Mouse (Mus musculus) heart, embryonic 11.5 days (tissue): ENCODE measurements around the gene Pnpla6. TPM values are rescaled to one million over a fixed set of nuclear protein-coding genes. Genes with fewer than 3 reads are reported as not detected.
A peak's percentile ranks its signal among the peaks of the same experiment; 100 is the strongest.

Experiments
- ATAC-seq: fragments of 200-750 bp; cut with Nextera tagmentation; replicated peaks from 2 replicates; pipeline ENCODE4 v1.8.0; 2017; ENCODE audit warnings: moderate library complexity; ENCODE audit not compliant: insufficient number of reproducible peaks, low FRiP score, low TSS enrichment
- H3K27ac ChIP-seq: fragments of 300-500 bp; sonication (generic); 2 replicates; pipeline ENCODE4 v1.5.1; 2014; ENCODE audit warnings: mild to moderate bottlenecking, low read depth, low read length
- H3K27me3 ChIP-seq: fragments of 300-500 bp; sonication (generic); 2 replicates; pipeline ENCODE4 v1.6.1; 2014; ENCODE audit warnings: mild to moderate bottlenecking, low read length, mixed read lengths; ENCODE audit not compliant: control insufficient read depth, insufficient read depth
- H3K36me3 ChIP-seq: fragments of 300-500 bp; sonication (generic); 2 replicates; pipeline ENCODE4 v1.6.1; 2014; ENCODE audit warnings: mild to moderate bottlenecking, low read length, moderate library complexity, mixed read lengths; ENCODE audit not compliant: control insufficient read depth, insufficient read depth
- H3K4me1 ChIP-seq: fragments of 300-500 bp; sonication (generic); 2 replicates; pipeline ENCODE4 v1.6.1; 2014; ENCODE audit warnings: low read length; ENCODE audit not compliant: control insufficient read depth, insufficient read depth
- H3K4me2 ChIP-seq: fragments of 300-500 bp; sonication (generic); 2 replicates; pipeline ENCODE4 v1.6.1; 2014; ENCODE audit warnings: mild to moderate bottlenecking, moderate library complexity
- H3K4me3 ChIP-seq: fragments of 300-500 bp; sonication (generic); 2 replicates; pipeline ENCODE4 v1.5.1; 2014; ENCODE audit warnings: low read depth, low read length
- H3K9ac ChIP-seq: fragments of 300-500 bp; sonication (generic); 2 replicates; pipeline ENCODE4 v1.6.1; 2014; ENCODE audit warnings: mild to moderate bottlenecking, low read depth, low read length, moderate library complexity
- H3K9me3 ChIP-seq: fragments of 300-500 bp; sonication (generic); replicated peaks from 2 replicates; pipeline ENCODE4 v1.6.1; 2016; ENCODE audit warnings: low read length; ENCODE audit not compliant: control insufficient read depth
- WGBS: fragments of 180-500 bp; shearing (Covaris S2); extraction: QIAGEN DNeasy Blood & Tissue Kit; methylation state at CpG from one replicate; pipeline ENCODE4 v1.1.7; 2014; ENCODE audit not compliant: insufficient replicate concordance; 5-methylcytosine and 5-hydroxymethylcytosine counted together
- polyA plus RNA-seq: library from polyadenylated mRNA; unstranded; fragments of >200 nt; fragmentation: Nextera tagmentation; extraction: Ambion mirVana; gene quantifications from 2 replicates; pipeline ENCODE4 v1.2.1, GENCODE M21; 2014

Gene Pnpla6
- polyA plus RNA-seq, 1 experiment from 2014 or later, result 14.0 TPM

DNA sequence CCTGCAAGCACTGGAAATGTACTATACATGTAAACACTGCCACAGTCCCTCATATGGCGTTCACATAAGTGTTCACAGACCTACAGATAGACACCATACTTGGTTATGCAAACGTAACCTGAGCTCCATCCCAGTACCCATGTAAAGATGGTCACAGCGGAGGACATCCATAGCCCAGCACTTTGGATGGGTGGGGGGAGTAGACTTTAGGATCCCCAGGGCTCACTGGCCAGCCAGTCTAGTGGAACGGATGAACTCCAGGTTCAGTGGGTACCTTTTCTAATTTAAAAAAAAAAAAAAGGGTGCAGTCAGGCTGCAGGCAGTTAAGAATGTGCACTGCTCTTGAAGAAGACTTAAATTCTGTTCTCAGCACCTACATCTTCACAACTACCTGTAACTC, 24.9 kb downstream of the Pnpla6 start:
- H3K27me3 ChIP-seq, result no peaks in the 10 kb centered on the region
- H3K36me3 ChIP-seq, result peaks cover 16% of the 10 kb centered on the region
- H3K4me2 ChIP-seq, result no peak overlapping the region
- no peaks in the 10 kb centered on the region for H3K4me1 ChIP-seq
- H3K9ac ChIP-seq, result no peak overlapping the region
- no peak overlapping the region for H3K4me3 ChIP-seq
- WGBS, result 84% methylated on average over 4 of the region's 4 CpGs
- H3K27ac ChIP-seq, result no peak overlapping the region
- H3K9me3 ChIP-seq, result no peaks in the 10 kb centered on the region
- ATAC-seq, result no peak

DNA sequence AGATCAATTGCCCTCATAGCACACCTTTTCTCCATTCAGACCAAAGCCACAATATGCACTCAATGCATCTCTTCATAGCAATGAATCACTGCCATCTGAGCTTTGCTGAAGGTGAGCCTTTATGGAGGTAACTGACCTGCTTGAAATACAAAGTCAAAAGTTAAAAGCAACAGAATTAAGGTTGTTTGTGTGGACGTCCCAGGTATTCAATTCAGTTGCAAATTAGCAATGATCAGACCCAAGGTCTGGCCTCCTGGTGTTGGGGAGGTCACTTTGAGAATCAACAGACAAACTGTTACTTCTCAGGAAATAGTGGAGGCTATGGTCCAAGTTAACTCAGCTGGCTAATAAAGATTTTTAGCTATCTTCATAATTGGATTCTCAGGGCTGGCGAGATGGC, 31.3 kb downstream of the Pnpla6 start:
- no peak for ATAC-seq
- no peak overlapping the region for H3K4me2 ChIP-seq
- no peak overlapping the region for H3K9ac ChIP-seq
- no peaks in the 10 kb centered on the region for H3K27me3 ChIP-seq
- H3K4me3 ChIP-seq, result no peak overlapping the region
- H3K4me1 ChIP-seq, result no peaks in the 10 kb centered on the region
- H3K36me3 ChIP-seq, result peaks cover 13% of the 10 kb centered on the region
- no peaks in the 10 kb centered on the region for H3K9me3 ChIP-seq
- WGBS, result 87% methylated on average over 2 of the region's 2 CpGs
- no peak overlapping the region for H3K27ac ChIP-seq

DNA sequence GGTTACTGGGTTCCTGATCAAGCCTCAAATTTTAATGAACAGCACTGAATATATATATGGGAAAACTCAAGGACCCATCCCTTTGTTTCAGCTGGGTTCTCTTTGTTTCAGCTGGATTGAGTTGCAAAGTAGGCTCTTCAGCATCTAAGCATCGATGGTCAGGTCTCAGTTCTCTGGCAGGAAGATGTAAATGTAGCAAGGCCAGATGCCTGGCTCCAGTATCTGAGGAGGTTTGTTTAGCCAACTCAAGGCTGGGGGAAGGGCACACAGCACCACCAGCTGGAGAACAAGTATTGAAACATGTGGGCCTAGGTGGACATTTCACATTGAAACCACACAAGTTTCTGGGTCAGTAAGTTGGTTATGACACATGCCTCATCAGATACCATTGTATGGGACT, 37.1 kb downstream of the Pnpla6 start:
- H3K4me1 ChIP-seq, result no peaks in the 10 kb centered on the region
- no peak overlapping the region for H3K9ac ChIP-seq
- H3K9me3 ChIP-seq, result no peaks in the 10 kb centered on the region
- H3K27ac ChIP-seq, result no peak overlapping the region
- no peak overlapping the region for H3K4me3 ChIP-seq
- ATAC-seq, result no peak
- no peaks in the 10 kb centered on the region for H3K36me3 ChIP-seq
- 86% methylated on average over 1 of the region's 1 CpGs for WGBS
- no peaks in the 10 kb centered on the region for H3K27me3 ChIP-seq
- H3K4me2 ChIP-seq, result no peak overlapping the region

DNA sequence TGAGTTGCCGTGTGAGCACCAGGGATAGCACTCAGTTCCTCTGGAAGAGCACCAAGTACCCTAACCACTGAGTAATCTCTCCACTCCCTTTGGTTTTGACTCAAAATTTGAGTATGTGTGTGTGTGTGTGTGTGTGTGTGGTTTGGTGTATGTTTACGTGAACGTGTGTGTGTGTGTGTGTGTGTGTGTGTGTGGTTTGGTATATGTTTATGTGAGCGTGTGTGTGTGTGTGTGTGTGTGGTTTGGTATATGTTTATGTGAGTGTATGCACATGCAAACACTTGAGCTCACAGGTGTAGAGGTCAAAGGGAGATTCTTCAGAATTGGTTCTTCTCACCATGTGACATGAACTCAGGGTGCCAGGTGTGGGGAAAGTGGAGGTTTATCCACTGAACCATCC, 40.9 kb downstream of the Pnpla6 start:
- no peaks in the 10 kb centered on the region for H3K9me3 ChIP-seq
- H3K9ac ChIP-seq, result no peak overlapping the region
- 60% methylated on average over 4 of the region's 4 CpGs for WGBS
- H3K4me2 ChIP-seq, result no peak overlapping the region
- ATAC-seq, result peak; percentile 92
- H3K4me3 ChIP-seq, result no peak overlapping the region
- H3K4me1 ChIP-seq, result no peaks in the 10 kb centered on the region
- H3K27ac ChIP-seq, result no peak overlapping the region
- no peaks in the 10 kb centered on the region for H3K36me3 ChIP-seq
- no peaks in the 10 kb centered on the region for H3K27me3 ChIP-seq

DNA sequence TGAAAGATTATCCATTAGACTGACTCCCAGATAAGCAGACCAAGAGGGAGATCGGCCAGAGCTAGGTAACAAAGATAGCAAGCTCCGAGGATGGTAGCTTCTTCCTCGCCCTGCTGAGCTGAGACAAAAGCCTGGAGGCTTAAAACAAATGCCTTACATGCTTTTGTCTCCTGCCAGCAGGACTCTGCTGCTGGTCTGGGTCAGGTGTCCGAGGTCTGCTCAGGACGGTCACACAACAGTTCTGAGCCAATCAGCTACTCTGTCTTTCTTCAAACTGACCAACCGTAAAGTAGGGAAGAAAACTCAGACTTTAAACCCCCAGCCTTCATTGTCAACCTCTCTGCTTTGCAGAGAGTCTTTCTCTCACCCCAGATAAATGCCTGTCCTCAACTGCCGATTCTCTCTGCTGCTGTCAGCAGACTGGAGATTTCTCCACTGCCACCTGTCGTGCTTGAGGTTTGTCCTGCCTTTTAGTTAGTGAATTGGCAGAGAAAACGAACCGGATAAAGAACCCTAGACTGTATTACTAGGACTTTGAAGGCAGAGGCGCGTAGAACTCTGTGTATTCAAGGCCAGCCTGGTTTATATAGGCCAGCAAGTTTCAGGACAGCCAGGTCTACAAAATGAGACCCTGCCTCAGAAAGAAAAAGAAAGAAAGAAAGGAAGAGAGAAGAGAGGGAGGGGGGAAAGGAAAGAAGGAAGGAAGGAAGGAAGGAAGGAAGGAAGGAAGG, 52.6 kb downstream of the Pnpla6 start, which contains the start of gene C330021F23Rik:
C330021F23Rik (plus strand) TSS at position 350 of the 731 bp plus-strand sequence.
- no peaks in the 10 kb centered on the region for H3K9me3 ChIP-seq
- H3K36me3 ChIP-seq, result no peaks in the 10 kb centered on the region
- ATAC-seq, result peak; percentile 57
- H3K9ac ChIP-seq, result peak within 1 kb of the TSS; percentile 57
- H3K4me2 ChIP-seq, result peak within 1 kb of the TSS; percentile 62
- H3K4me3 ChIP-seq, result peak within 1 kb of the TSS; percentile 31
- 4% methylated on average over 12 of the region's 12 CpGs for WGBS
- H3K4me1 ChIP-seq, result peaks cover 4% of the 10 kb centered on the region; the same call in 1 of the 2 replicates
- H3K27ac ChIP-seq, result no peak within 1 kb of the TSS
- no peaks in the 10 kb centered on the region for H3K27me3 ChIP-seq

DNA sequence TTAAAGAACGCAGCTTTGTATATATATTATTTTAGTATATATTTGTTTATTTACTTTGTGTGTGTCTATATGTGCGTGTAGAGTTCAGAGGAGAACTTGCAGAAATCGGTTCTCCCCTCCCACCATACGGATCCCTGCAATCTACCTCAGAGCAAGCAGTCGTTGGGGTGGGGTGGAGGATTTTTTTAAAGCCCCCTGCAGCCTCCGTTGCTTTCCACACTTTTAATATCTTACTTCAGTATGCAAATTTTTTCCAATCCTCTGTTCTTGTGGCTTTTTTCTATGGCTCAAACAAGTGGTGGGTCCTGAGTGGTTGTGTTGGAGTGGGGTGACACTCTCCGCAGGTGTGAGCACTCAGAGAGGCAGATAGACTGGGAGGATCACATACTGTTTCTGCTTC, 53.2 kb downstream of the Pnpla6 start:
- WGBS, result 17% methylated on average over 7 of the region's 7 CpGs
- no peak for ATAC-seq
- H3K9me3 ChIP-seq, result no peaks in the 10 kb centered on the region
- H3K27ac ChIP-seq, result no peak overlapping the region
- H3K9ac ChIP-seq, result peak overlapping the region; percentile 57; the same call in 1 of the 2 replicates
- H3K27me3 ChIP-seq, result no peaks in the 10 kb centered on the region
- H3K4me2 ChIP-seq, result peak overlapping the region; percentile 62
- peak overlapping the region; percentile 31 for H3K4me3 ChIP-seq
- no peaks in the 10 kb centered on the region for H3K36me3 ChIP-seq
- H3K4me1 ChIP-seq, result peaks cover 4% of the 10 kb centered on the region; the same call in 1 of the 2 replicates

DNA sequence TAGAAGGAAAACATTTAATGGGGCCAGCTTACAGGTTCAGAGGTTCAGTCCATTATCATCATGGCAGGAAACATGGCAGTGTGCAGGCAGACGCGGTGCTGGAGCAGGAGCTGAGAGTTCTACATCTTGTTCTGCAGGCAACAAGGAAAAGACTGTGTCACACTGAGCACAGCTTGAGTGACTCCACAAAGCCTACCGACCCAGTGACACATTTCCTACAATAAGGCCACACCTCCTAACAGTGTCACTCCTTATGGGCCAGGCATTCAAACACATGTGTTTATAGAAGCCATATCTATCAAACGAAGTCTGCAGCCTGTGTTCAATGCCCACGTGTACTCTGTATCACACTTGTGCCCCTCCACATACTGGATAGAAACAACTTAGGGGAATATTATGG, 54.6 kb downstream of the Pnpla6 start:
- H3K27me3 ChIP-seq, result no peaks in the 10 kb centered on the region
- H3K36me3 ChIP-seq, result no peaks in the 10 kb centered on the region
- H3K4me2 ChIP-seq, result no peak overlapping the region
- 83% methylated on average over 5 of the region's 5 CpGs for WGBS
- H3K4me1 ChIP-seq, result peaks cover 4% of the 10 kb centered on the region; the same call in 1 of the 2 replicates
- H3K4me3 ChIP-seq, result no peak overlapping the region
- no peak overlapping the region for H3K27ac ChIP-seq
- H3K9ac ChIP-seq, result no peak overlapping the region
- no peak for ATAC-seq
- H3K9me3 ChIP-seq, result no peaks in the 10 kb centered on the region

DNA sequence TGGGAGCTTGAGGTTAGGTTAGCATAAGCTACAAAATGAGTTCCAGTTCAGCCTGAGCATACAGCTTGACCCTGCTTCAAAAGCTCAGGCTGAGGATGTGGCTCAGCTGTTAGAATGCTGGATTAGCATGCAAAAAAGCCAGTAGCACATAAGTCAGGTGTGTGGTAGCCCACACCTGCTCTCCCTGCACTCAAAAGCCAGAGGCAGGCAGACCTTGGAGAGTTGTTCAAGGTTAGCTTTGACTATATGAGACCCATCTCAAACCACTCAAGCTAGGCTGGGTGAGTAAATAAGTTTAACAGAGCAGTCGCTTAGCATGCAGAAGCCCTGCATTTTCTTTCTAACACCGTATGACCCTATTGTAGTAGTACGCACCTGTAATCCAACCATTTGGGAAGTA, 59.4 kb downstream of the Pnpla6 start:
- Histone ChIP-seq H3K9me3 (no peaks in the 10 kb centered on the region), H3K4me3 (no peak overlapping the region), H3K27ac (no peak overlapping the region), H3K9ac (no peak overlapping the region), H3K36me3 (no peaks in the 10 kb centered on the region), H3K27me3 (no peaks in the 10 kb centered on the region), H3K4me2 (no peak overlapping the region), H3K4me1 (no peaks in the 10 kb centered on the region)
- no peak for ATAC-seq
- 82% methylated on average over 3 of the region's 3 CpGs for WGBS
